Mouse (Mus musculus): ENCODE data around the gene Ush2a. TPM values are rescaled to one million over a fixed set of nuclear protein-coding genes. Genes with fewer than 3 reads are reported as not detected.

Ush2a gene
- polyA plus RNA-seq, 2 experiments, result 0.01 to 0.11 TPM

GRCm38 (mm10) chr1:188387820-188388471, 126.1 kb downstream of the Ush2a start:
- Histone ChIP-seq H3K9ac (ENCODE audit: low read depth, low read length, severe bottlenecking) (no peak overlapping the region), H3K4me3 (replicated peaks; ENCODE audit: low read length) (no peak overlapping the region), H3K27me3 (ENCODE audit: control insufficient read depth, insufficient read depth, low read length) (no peaks in the 10 kb centered on the region), H3K4me1 (ENCODE audit: control insufficient read depth, insufficient read depth, low read length) (no peaks in the 10 kb centered on the region), H3K4me2 (replicated peaks; ENCODE audit: low read depth, low read length, severe bottlenecking) (no peak overlapping the region), H3K36me3 (ENCODE audit: control insufficient read depth, insufficient read depth, low read length) (no peaks in the 10 kb centered on the region), H3K27ac (replicated peaks; ENCODE audit: low read depth, low read length) (no peak overlapping the region), H3K9me3 (ENCODE audit: control insufficient read depth, low read length) (no peaks in the 10 kb centered on the region)
- DNase-seq (ENCODE audit: low spot score) (no peak), ATAC-seq (ENCODE audit: low FRiP score, low read depth) (no peak)
- 48% methylated on average over 2 of the region's 2 CpGs for WGBS
- no peak for TF ChIP-seq POLR2A (IDR thresholded peaks at IDR 0.05; ENCODE audit: borderline replicate concordance, extremely low read depth, insufficient read depth, insufficient read length)

GRCm38 (mm10) chr1:188390080-188390479, 128.3 kb downstream of the Ush2a start:
- no peak for TF ChIP-seq POLR2A (IDR thresholded peaks at IDR 0.05; ENCODE audit: borderline replicate concordance, extremely low read depth, insufficient read depth, insufficient read length)
- Histone ChIP-seq H3K27ac (replicated peaks; ENCODE audit: low read depth, low read length) (no peak overlapping the region), H3K36me3 (ENCODE audit: control insufficient read depth, insufficient read depth, low read length) (no peaks in the 10 kb centered on the region), H3K9ac (ENCODE audit: low read depth, low read length, severe bottlenecking) (no peak overlapping the region), H3K4me1 (ENCODE audit: control insufficient read depth, insufficient read depth, low read length) (peaks cover 3% of the 10 kb centered on the region; the same call in 1 of the 2 replicates), H3K27me3 (ENCODE audit: control insufficient read depth, insufficient read depth, low read length) (no peaks in the 10 kb centered on the region), H3K4me3 (replicated peaks; ENCODE audit: low read length) (no peak overlapping the region), H3K4me2 (replicated peaks; ENCODE audit: low read depth, low read length, severe bottlenecking) (no peak overlapping the region), H3K9me3 (ENCODE audit: control insufficient read depth, low read length) (no peaks in the 10 kb centered on the region)
- ATAC-seq (ENCODE audit: low FRiP score, low read depth) (peak; percentile 57), DNase-seq (ENCODE audit: low spot score) (peak; percentile 41)
- 59% methylated on average over 6 of the region's 6 CpGs for WGBS

GRCm38 (mm10) chr1:188407176-188407575, 145.4 kb downstream of the Ush2a start:
- Histone ChIP-seq H3K27ac (replicated peaks; ENCODE audit: low read depth, low read length) (no peak overlapping the region), H3K4me1 (ENCODE audit: control insufficient read depth, insufficient read depth, low read length) (no peaks in the 10 kb centered on the region), H3K27me3 (ENCODE audit: control insufficient read depth, insufficient read depth, low read length) (no peaks in the 10 kb centered on the region), H3K9me3 (ENCODE audit: control insufficient read depth, low read length) (no peaks in the 10 kb centered on the region), H3K9ac (ENCODE audit: low read depth, low read length, severe bottlenecking) (no peak overlapping the region), H3K4me2 (replicated peaks; ENCODE audit: low read depth, low read length, severe bottlenecking) (no peak overlapping the region), H3K4me3 (replicated peaks; ENCODE audit: low read length) (no peak overlapping the region), H3K36me3 (ENCODE audit: control insufficient read depth, insufficient read depth, low read length) (no peaks in the 10 kb centered on the region)
- ATAC-seq (ENCODE audit: low FRiP score, low read depth) (no peak), DNase-seq (ENCODE audit: low spot score) (no peak)
- 92% methylated on average over 4 of the region's 4 CpGs for WGBS
- TF ChIP-seq POLR2A (IDR thresholded peaks at IDR 0.05; ENCODE audit: borderline replicate concordance, extremely low read depth, insufficient read depth, insufficient read length), result no peak

GRCm38 (mm10) chr1:188407613-188408386, 146.0 kb downstream of the Ush2a start:
- 72% methylated on average over 8 of the region's 8 CpGs for WGBS
- DNase-seq (ENCODE audit: low spot score) (no peak), ATAC-seq (ENCODE audit: low FRiP score, low read depth) (no peak)
- no peak overlapping the region for H3K4me2 ChIP-seq (replicated peaks; ENCODE audit: low read depth, low read length, severe bottlenecking)
- no peaks in the 10 kb centered on the region for H3K36me3 ChIP-seq (ENCODE audit: control insufficient read depth, insufficient read depth, low read length)
- H3K27ac ChIP-seq (replicated peaks; ENCODE audit: low read depth, low read length), result no peak overlapping the region
- H3K4me3 ChIP-seq (replicated peaks; ENCODE audit: low read length), result no peak overlapping the region
- TF ChIP-seq POLR2A (IDR thresholded peaks at IDR 0.05; ENCODE audit: borderline replicate concordance, extremely low read depth, insufficient read depth, insufficient read length), result no peak
- no peak overlapping the region for H3K9ac ChIP-seq (ENCODE audit: low read depth, low read length, severe bottlenecking)
- H3K9me3 ChIP-seq (ENCODE audit: control insufficient read depth, low read length), result no peaks in the 10 kb centered on the region
- no peaks in the 10 kb centered on the region for H3K27me3 ChIP-seq (ENCODE audit: control insufficient read depth, insufficient read depth, low read length)
- H3K4me1 ChIP-seq (ENCODE audit: control insufficient read depth, insufficient read depth, low read length), result no peaks in the 10 kb centered on the region

GRCm38 (mm10) chr1:188410547-188410946, 148.7 kb downstream of the Ush2a start:
- Histone ChIP-seq H3K27me3 (ENCODE audit: control insufficient read depth, insufficient read depth, low read length) (no peaks in the 10 kb centered on the region), H3K27ac (replicated peaks; ENCODE audit: low read depth, low read length) (no peak overlapping the region), H3K4me1 (ENCODE audit: control insufficient read depth, insufficient read depth, low read length) (no peaks in the 10 kb centered on the region), H3K9me3 (ENCODE audit: control insufficient read depth, low read length) (no peaks in the 10 kb centered on the region), H3K9ac (ENCODE audit: low read depth, low read length, severe bottlenecking) (no peak overlapping the region), H3K36me3 (ENCODE audit: control insufficient read depth, insufficient read depth, low read length) (no peaks in the 10 kb centered on the region), H3K4me3 (replicated peaks; ENCODE audit: low read length) (no peak overlapping the region), H3K4me2 (replicated peaks; ENCODE audit: low read depth, low read length, severe bottlenecking) (no peak overlapping the region)
- no peak for DNase-seq (ENCODE audit: low spot score)
- no peak for TF ChIP-seq POLR2A (IDR thresholded peaks at IDR 0.05; ENCODE audit: borderline replicate concordance, extremely low read depth, insufficient read depth, insufficient read length)
- no peak for ATAC-seq (ENCODE audit: low FRiP score, low read depth)
- 86% methylated on average over 3 of the region's 3 CpGs for WGBS
